Mouse (Mus musculus): ENCODE measurements around the gene Rars2.

GRCm38 (mm10) chr4:34661514-34661913 is 46.8 kb downstream of the Rars2 start:
- TF ChIP-seq CTCF (IDR thresholded peaks at IDR 0.05; ENCODE audit: low read depth) = no peak
- TF ChIP-seq EP300 (IDR thresholded peaks at IDR 0.05; ENCODE audit: low read depth) = no peak
